Mouse (Mus musculus): ENCODE data around the gene Mbd4.

GRCm38 (mm10) chr6:115890601-115891000, 37.4 kb upstream of the Mbd4 start:
- TF ChIP-seq CTCF (IDR thresholded peaks at IDR 0.05; ENCODE audit: low read depth) (no peak), EP300 (IDR thresholded peaks at IDR 0.05; ENCODE audit: low read depth) (no peak)

Measured in liver, postnatal 0 days (tissue).